Mouse (Mus musculus) lung, postnatal 0 days (tissue): ENCODE measurements around the gene 2310033P09Rik.

ENCODE experiments used
- CTCF ChIP-seq: IDR thresholded peaks from 2 replicates; pipeline ENCODE4 v1.5.1; 2016; ENCODE audit warnings: antibody characterized with exemption, mild to moderate bottlenecking
- EP300 ChIP-seq: IDR thresholded peaks from 2 replicates; pipeline ENCODE4 v1.6.1; 2016; ENCODE audit warnings: antibody characterized with exemption, mild to moderate bottlenecking, control low read depth

DNA sequence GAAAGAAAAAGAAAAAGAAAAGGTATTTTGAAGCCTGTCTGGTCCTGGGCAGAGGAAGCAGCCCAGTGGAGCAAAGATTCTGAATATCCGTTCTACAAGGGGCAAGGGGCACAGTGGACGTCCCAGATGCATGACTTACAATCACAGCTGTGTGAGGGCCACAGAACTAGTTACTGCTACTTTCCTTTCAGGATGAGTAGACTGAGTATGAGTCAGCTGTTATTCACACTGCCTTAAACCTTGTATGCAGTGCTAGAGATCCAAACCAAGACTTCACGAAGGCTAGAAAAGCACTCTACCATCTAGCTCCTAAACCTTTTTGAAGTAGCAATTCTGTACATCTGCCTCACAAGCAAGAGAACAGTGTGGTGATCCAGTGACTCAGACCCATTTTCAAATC lies 18.1 kb downstream of the 2310033P09Rik start:
- TF ChIP-seq CTCF: no peak
- no peak for TF ChIP-seq EP300
